Mouse (Mus musculus): Measurements from ENCODE around the gene D17H6S53E.
A peak's percentile ranks its signal among the peaks of the same experiment; 100 is the strongest.
"Not testable (repeated sequence)": the region's sequence is repeated elsewhere in the genome, so short reads cannot be mapped to it uniquely, and the experiment has no call there.

Gene D17H6S53E

DNA sequence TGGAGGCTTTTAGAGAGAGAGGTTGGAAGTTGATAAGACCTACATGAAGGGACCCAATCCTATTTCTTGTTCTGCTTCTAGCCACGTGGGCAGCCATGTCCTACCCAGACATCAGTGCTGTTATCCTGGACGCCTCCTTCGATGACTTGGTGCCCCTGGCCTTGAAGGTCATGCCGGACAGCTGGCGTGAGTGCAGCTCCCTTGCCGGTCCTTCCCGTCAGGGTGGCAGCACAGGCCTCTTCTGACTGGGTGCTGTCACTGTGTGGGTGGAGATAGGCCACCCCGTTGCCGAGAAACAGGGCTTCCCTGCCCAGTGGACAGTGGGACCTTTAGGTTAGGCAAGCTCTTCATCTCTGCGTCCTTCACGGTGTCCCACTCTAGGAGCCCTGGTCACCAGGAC, 25.0 kb upstream of the D17H6S53E start:
- no peak for DNase-seq (ENCODE audit: low spot score in 2 of 2)

- DNase-seq (ENCODE audit: low spot score in 2 of 2) = no peak
These were observed 23.9 kb upstream of the D17H6S53E start for GRCm38 (mm10) chr17:35102299-35102698.

GRCm38 (mm10) chr17:35103221-35103690, 22.9 kb upstream of the D17H6S53E start:
- DNase-seq (ENCODE audit: low spot score in 2 of 2) = peak; percentile 50 to 52

GRCm38 (mm10) chr17:35104079-35104478, 22.1 kb upstream of the D17H6S53E start:
- peak in 1 of 2 experiments; percentile 45 for DNase-seq (ENCODE audit: low spot score in 2 of 2)

DNA sequence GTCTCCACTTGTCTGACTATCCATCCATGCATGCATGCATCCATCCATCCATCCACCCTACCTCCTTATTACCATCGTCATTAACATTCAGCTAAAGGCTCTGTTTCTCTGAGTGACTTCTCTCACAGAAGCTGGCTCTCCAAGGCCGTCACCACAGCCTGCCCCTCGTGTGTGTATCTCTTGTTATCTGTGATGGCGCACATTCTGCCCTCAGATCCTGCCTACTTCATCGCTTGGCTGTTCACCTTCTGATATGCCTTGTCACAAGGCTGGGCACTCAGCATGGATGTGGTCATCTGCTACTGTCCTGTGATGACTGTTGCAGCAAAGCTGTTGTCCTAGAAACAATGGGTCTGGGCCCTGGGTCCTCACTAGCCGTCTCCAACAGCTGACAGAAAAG, 21.4 kb upstream of the D17H6S53E start:
- DNase-seq (ENCODE audit: low spot score in 2 of 2) = peak; percentile 36 to 57

DNA sequence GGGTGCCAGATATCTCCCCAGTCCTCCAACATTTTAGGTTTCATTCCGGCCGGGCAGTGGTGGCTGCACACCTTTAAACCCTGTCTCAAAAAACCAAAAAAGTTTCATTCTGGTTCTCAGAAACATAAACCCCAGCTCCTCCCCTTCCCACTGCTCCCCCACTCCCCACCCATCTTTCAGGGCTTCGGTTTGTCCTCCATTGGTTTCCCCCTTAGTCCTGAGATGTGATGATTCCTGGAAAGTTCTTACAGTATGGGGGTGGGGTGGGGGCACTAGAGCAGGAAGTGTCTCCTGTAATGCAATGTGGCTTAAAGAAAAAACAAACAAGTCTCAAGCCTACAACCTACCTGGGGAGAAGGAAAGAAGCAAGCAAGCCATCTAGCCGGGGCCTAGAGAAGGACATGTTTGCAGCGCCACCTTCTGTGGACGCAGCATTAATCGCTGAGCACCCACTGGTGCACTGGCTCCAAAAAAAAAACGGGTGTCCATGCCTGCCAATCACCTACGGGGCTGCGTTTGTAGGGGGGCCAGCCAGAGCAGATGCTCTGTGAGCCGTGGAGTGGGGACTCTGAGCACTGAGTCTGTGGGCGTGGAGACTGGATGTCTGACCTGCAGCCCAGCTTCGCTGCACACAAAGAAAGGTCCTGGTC, 20.3 kb upstream of the D17H6S53E start:
- DNase-seq (ENCODE audit: low spot score in 2 of 2) = peak; percentile 26 to 66

GRCm38 (mm10) chr17:35106522-35106921, 19.7 kb upstream of the D17H6S53E start:
- DNase-seq (ENCODE audit: low spot score in 2 of 2) = no peak

DNA sequence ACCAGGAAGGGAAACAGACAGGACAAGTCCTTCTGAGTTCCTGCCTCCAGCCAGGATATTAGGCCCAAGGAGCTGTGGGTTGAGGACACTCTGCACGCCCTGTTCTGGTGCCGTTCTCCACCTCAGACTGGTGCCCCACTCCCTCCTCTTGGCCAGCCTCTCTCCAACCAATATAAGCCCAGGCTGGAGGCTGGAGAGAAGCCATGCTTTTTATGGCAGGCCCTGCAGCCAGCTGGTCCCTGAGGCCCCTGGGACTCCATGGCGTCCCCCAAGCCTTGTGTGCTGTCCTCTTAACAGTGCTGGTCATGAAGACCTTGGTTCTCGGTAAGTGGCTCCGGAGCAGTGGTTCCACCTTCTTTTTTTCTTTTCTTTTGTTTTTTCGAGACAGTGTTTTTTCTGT, 18.1 kb upstream of the D17H6S53E start, which contains the start of gene Ly6g5c:
TSS of gene Ly6g5c (plus strand) at position 183 of the 400 bp plus-strand sequence.
- DNase-seq (ENCODE audit: low spot score in 2 of 2) = no peak

GRCm38 (mm10) chr17:35111774-35112173, 14.4 kb upstream of the D17H6S53E start:
- DNase-seq (ENCODE audit: low spot score in 2 of 2) = no peak

GRCm38 (mm10) chr17:35115046-35116019, 10.8 kb upstream of the D17H6S53E start, which contains the start of gene Ly6g5b:
TSS of gene Ly6g5b (minus strand) at chr17:35115428.
- DNase-seq (ENCODE audit: low spot score in 2 of 2) = peak; percentile 27 to 67

DNA sequence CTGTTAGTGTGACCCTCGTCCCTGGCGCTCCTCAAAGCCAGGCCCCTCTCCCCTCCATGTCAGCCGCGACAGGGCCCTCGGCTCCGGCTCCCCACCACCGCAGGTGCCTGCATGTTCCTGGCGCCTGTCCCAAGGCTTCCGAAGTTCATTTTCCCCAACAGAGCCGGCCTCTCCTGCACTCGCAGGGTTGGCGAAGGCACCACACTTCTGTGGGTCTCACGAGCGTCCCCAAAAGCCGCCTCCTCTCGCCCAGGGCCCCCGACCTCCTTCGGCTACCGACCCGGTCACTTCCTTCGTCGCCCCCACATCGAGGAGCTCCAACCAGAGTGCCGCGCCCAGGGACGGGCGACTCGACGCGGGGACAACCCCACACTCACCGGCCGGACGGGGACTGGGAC, 5.4 kb upstream of the D17H6S53E start:
- DNase-seq (ENCODE audit: low spot score in 2 of 2) = no peak

- peak; percentile 89 to 97 for DNase-seq (ENCODE audit: low spot score in 2 of 2)
These were observed 4.9 kb upstream of the D17H6S53E start, which contains the start of gene Gpank1 for GRCm38 (mm10) chr17:35121143-35121799. TSS of gene Gpank1 (plus strand) at chr17:35121455.

- peak in 1 of 2 experiments; percentile 64 for DNase-seq (ENCODE audit: low spot score in 2 of 2)
These were observed 4.3 kb upstream of the D17H6S53E start, which contains the start of gene Csnk2b for GRCm38 (mm10) chr17:35121871-35122303. TSS of gene Csnk2b (minus strand) at chr17:35122053.

DNA sequence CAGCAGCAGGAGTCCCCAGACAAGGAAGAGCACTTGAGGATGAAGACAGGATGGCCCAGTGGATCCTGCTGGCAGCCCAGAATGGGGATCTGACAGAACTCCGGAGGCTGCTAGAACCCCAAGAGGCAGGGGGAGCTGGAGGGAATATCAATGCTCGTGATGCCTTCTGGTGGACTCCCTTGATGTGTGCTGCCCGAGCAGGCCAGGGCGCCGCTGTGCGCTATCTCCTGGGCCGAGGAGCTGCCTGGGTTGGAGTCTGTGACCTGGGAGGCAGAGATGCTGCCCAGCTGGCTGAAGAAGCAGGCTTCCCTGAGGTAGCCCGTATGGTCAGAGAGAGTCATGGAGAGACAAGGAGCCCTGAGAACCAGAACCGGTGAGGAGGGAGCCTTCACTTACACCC, 2.9 kb upstream of the D17H6S53E start:
- DNase-seq (ENCODE audit: low spot score in 2 of 2) = not testable (repeated sequence)

- not testable (repeated sequence) for DNase-seq (ENCODE audit: low spot score in 2 of 2)
These were observed 1.8 kb upstream of the D17H6S53E start for GRCm38 (mm10) chr17:35124261-35124896.

- DNase-seq (ENCODE audit: low spot score in 2 of 2) = no peak
These were observed 1.1 kb upstream of the D17H6S53E start for GRCm38 (mm10) chr17:35125081-35125480.

DNA sequence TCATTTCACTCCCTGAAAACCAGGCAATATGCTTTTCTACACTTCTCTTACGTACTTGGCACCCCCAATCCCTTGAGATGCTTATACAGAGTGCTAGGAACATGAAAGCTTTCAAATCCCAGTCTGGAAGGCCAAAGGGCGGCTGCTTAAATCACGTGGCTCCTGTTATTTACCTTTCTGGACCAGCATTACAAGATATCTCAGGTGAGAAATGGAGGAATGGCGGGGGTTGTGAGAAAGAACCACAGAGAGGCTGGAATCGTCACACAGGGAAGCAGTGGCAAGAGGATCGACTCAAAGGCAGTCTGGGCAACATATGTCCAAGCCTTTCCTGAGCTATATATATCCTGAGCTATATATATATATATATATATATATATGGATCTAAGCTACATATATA, 595 bp upstream of the D17H6S53E start:
- no peak for DNase-seq (ENCODE audit: low spot score in 2 of 2)

GRCm38 (mm10) chr17:35127017-35127416, 844 bp downstream of the D17H6S53E start:
- no peak for DNase-seq (ENCODE audit: low spot score in 2 of 2)

- DNase-seq (ENCODE audit: low spot score in 2 of 2) = no peak
These were observed 2.8 kb downstream of the D17H6S53E start for GRCm38 (mm10) chr17:35128996-35129395.

- DNase-seq (ENCODE audit: low spot score in 2 of 2) = no peak
These were observed 4.9 kb downstream of the D17H6S53E start for GRCm38 (mm10) chr17:35131038-35131437.

- DNase-seq (ENCODE audit: low spot score in 2 of 2) = no peak
These were observed 5.5 kb downstream of the D17H6S53E start, which contains the start of gene Apom for GRCm38 (mm10) chr17:35131500-35132173. TSS of gene Apom (minus strand) at chr17:35132050.
